Mouse (Mus musculus) heart, postnatal 36 days (tissue): Measurements from ENCODE around the gene Six1. TPM values are rescaled to one million over a fixed set of nuclear protein-coding genes. Genes with fewer than 3 reads are reported as not detected.
"Not testable (repeated sequence)": the region's sequence is repeated elsewhere in the genome, so short reads cannot be mapped to it uniquely, and the experiment has no call there.

Experiments used
- DNase-seq, 2 experiments: peaks; one replicate each; pipeline ENCODE4 v3.0.0; 2021 to 2022
- intact Hi-C: fragments of 180-260 bp; cut with DNase I; formaldehyde crosslinking; loops from one replicate; pipeline ENCODE4 v1.15.1; 2025
- total RNA-seq, 2 experiments: library from RNA; stranded (reverse); gene quantifications; 2 replicates each; pipeline ENCODE4 v1.2.3; 2021

Gene Six1
- total RNA-seq: 1 to 10 TPM in 1 of 2 experiments, under 1 TPM in 1; 0.89 to 1.3 TPM

GRCm38 (mm10) chr12:73053668-73054241, at the start of gene Six1:
Gene Six1, minus strand, starts transcription at chr12:73053887.
- intact Hi-C loops: no loop called here
- peak; percentile 72 to 80 for DNase-seq

- intact Hi-C loops: no loop called here
- no peak for DNase-seq
Measured at GRCm38 (mm10) chr12:73098593-73098992, 44.9 kb upstream of the Six1 start.

- DNase-seq, intact Hi-C loops: not testable (repeated sequence)
Measured at GRCm38 (mm10) chr12:73096177-73096576, 42.5 kb upstream of the Six1 start.

GRCm38 (mm10) chr12:73094605-73095004, 40.9 kb upstream of the Six1 start:
- no peak for DNase-seq
- intact Hi-C loops: no loop called here

DNA sequence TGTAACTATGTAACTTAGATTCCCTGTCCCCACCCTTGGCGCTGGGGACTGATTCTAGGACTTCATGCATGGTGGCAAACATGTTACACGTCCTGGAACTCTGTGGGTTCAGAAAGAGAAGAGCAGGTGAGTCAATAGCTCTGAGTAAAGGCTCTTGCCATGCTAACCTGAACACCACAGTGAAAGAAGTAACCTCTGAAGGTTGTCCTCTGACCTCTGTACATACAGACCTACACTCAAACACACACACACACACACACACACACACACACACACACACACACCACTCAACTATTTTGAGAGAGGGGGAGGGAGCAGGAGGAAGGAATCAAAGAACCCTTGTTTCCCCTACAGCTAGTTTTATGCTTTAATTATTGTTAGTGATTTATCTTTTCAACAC, 40.5 kb upstream of the Six1 start:
- intact Hi-C loops: no loop called here
- DNase-seq: no peak

GRCm38 (mm10) chr12:73090672-73091335, 37.1 kb upstream of the Six1 start:
- DNase-seq: no peak
- intact Hi-C loops: no loop called here

- intact Hi-C loops: no loop called here
- no peak for DNase-seq
Measured at GRCm38 (mm10) chr12:73088911-73089310, 35.2 kb upstream of the Six1 start.

- DNase-seq: no peak
- intact Hi-C loops: no loop called here
Measured at GRCm38 (mm10) chr12:73088500-73088899, 34.8 kb upstream of the Six1 start.

GRCm38 (mm10) chr12:73087086-73087485, 33.4 kb upstream of the Six1 start:
- DNase-seq: no peak

GRCm38 (mm10) chr12:73085739-73086630, 32.3 kb upstream of the Six1 start:
- DNase-seq: no peak
- intact Hi-C loops: no loop called here

More at GRCm38 (mm10) chr12:73087086-73087485, 33.4 kb upstream of the Six1 start:
- intact Hi-C loops: no loop called here

- intact Hi-C loops: no loop called here
- no peak for DNase-seq
Measured at GRCm38 (mm10) chr12:73083773-73084172, 30.1 kb upstream of the Six1 start.

DNA sequence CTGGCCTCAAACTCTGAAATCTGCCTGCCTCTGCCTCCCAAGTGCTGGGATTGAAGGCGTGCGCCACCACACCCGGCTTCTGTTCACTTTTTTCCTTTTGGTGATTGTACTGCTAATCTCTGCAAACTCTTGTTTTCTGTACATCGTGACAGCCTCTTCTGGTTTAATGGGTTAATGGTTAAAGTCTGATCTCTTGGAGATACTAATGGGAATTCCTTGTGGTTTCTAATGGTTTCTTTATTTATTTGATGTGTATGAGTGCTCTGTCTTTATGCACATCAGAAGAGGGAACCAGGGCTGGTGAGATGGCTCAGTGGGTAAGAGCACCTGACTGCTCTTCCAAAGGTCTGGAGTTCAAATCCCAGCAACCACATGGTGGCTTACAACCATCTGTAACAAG, 28.1 kb upstream of the Six1 start:
- intact Hi-C loops, DNase-seq: not testable (repeated sequence)

DNA sequence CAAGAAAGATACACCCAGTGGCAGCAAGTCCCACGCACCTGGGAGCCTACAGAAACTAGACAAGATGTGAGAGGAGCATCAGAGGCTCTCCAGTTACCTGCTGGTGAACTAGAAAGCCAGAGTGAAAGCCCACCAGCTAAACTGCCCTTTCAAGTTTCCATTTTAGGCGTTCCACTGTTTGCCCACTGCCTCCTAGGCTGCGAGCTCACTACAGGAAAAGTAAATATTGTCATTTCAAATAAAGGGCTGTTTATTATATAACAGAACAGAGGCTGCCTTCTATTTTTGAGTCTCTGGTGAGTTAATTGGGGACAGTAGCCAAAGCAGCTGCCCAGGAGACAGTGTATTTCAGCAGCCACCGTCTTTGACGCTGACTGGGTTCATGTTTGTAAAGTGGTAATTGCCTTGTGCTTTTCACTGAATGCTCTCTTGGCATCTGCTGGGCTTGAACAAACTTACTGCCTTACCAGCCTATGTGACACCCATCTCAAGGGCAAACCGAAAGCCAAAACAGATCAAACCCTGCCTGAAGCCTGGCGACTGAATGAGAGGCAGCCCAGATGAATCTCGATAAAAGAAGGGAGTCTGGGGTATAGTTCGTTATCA, 7.2 kb upstream of the Six1 start:
- DNase-seq: no peak
- intact Hi-C loops: no loop called here

- intact Hi-C loops: no loop called here
- no peak for DNase-seq
Measured at GRCm38 (mm10) chr12:73057492-73057891, 3.8 kb upstream of the Six1 start.

DNA sequence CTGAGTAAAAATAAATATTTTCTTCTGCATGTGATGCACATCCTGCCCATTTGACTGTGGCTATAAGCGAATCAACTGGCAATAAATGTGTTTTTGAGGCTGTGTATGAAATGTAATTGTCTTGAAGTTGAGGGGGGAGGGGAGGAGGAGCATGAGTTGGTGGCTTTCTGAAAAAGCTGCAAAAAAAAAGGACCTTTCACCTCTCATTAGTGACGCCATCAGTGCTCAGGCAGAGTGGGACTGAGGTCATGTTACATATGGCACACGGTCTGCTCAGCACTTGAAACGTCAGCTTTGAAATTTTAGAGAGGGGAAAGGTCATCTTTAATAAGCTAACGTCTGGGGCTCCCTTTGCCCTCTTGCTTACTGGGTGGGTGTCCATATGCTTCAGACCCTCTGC, 1.8 kb upstream of the Six1 start:
- intact Hi-C loops: no loop called here
- DNase-seq: no peak

- no peak for DNase-seq
- intact Hi-C loops: no loop called here
Measured at GRCm38 (mm10) chr12:73054576-73055185, 994 bp upstream of the Six1 start.

GRCm38 (mm10) chr12:73052651-73053591, 766 bp downstream of the Six1 start:
- intact Hi-C loops: no loop called here

DNA sequence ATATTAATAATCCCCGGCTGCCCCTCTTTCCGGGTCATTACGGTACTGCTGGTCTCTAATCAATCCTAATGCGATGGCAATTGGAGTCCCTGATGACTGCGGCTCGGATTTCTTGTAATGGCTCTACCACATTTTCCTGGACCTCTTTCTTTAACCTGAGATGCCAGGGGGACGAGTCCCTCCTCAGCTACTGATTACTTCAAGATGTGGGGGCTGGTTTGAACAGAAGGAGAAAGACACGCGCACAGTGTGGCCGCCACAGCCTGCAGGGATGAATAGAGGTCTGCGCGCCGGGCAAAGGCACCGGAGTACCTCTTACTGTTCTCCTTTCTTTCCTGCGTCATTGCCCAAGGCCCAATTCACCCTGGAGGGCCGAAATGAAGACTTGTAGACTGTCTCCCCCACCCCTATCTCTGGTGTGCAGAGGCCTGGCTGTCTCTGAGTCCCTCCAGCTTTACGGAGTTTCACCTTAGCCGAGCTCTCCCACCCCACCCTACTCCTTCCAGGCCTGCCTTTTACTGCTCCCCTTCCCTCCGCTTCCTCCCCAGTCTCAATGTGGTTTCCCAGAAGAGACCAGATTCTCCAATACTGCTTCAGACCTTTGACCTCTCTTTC, 1.5 kb downstream of the Six1 start:
- DNase-seq: no peak
- intact Hi-C loops: no loop called here

More at GRCm38 (mm10) chr12:73052651-73053591, 766 bp downstream of the Six1 start:
- DNase-seq: no peak
